ENCODE assay signal across 10 mouse cellular contexts in genomic region chr2:104774763-104775162, GRCm38 (mm10). TPM values are rescaled to one million over a fixed set of nuclear protein-coding genes. Genes with fewer than 3 reads are reported as not detected.
DNase-seq lines count a peak whose midpoint lies in the region; ATAC-seq and TF ChIP-seq lines count a peak whose summit lies in the region.
"Had no signal": no experiment of that assay in that cellular context is flagged by ENCODE, and none has a peak within 500 bp of the region (broad histone marks: within the 10 kb centered on the region; RNA-seq: fewer than 3 reads in every experiment).

No protein-coding gene starts in this region.

- intact Hi-C loops in gastrocnemius, postnatal 14 days (cut with DNase I; ENCODE audit: low total_unique reads): no loop called here
- intact Hi-C loops in heart, postnatal 25 days (cut with DNase I): loop anchor here (1.0 kb wide), 1 partner anchor 89 kb away; no protein-coding TSS in a partner anchor

- WGBS in lung, embryonic 14.5 days: 84% methylated on average over 1 of the region's 1 CpGs

- no peak overlapping the region for H3K27ac ChIP-seq in lung, embryonic 14.5 days (ENCODE audit: low read depth)
- H3K27ac ChIP-seq: heart, embryonic 13.5 days; limb, embryonic 15.5 days had no signal

- no peak overlapping the region for H3K4me2 ChIP-seq in lung, embryonic 14.5 days
- H3K4me2 ChIP-seq: heart, embryonic 13.5 days; limb, embryonic 15.5 days had no signal

- ATAC-seq in lung, embryonic 14.5 days (ENCODE audit: insufficient read depth): no peak

- peak; percentile 10 for DNase-seq in gastrocnemius, adult 18-20 months (ENCODE audit: low spot score)
- no peak for DNase-seq in gastrocnemius, postnatal 14 days
- peak; percentile 72 for DNase-seq in lung, embryonic 14.5 days
- no peak for DNase-seq in lung, postnatal 4 days
- peak; percentile 19 for DNase-seq in c-Kit-positive CD71-positive TER-119-negative erythroid progenitor cells, embryonic 14.5 days (ENCODE audit: low read depth)
- DNase-seq in retina, embryonic 14.5 days (ENCODE audit: low spot score): peak; percentile 58
- no peak for DNase-seq in neural tube, embryonic 10.5 days (ENCODE audit: extremely low spot score, low spot score)
- no peak for DNase-seq in heart, postnatal 25 days (ENCODE audit: low spot score)

- H3K9ac ChIP-seq in lung, embryonic 14.5 days: no peak overlapping the region
- H3K9ac ChIP-seq: heart, embryonic 13.5 days; limb, embryonic 15.5 days had no signal

- no peaks in the 10 kb centered on the region for H3K27me3 ChIP-seq in lung, embryonic 14.5 days (ENCODE audit: insufficient read depth, low read length)
- H3K27me3 ChIP-seq: heart, embryonic 13.5 days; limb, embryonic 15.5 days had no signal

- H3K4me3 ChIP-seq in lung, embryonic 14.5 days (ENCODE audit: low read depth, low read length): no peak overlapping the region
- H3K4me3 ChIP-seq: heart, embryonic 13.5 days; limb, embryonic 15.5 days had no signal

- no peaks in the 10 kb centered on the region for H3K9me3 ChIP-seq in lung, embryonic 14.5 days (ENCODE audit: low read depth, low read length)
- H3K9me3 ChIP-seq: heart, embryonic 13.5 days; limb, embryonic 15.5 days had no signal

- H3K36me3 ChIP-seq in lung, embryonic 14.5 days (ENCODE audit: insufficient read depth): peaks cover 63% of the 10 kb centered on the region

- no peaks in the 10 kb centered on the region for H3K4me1 ChIP-seq in lung, embryonic 14.5 days (ENCODE audit: insufficient read depth)
- H3K4me1 ChIP-seq: heart, embryonic 13.5 days; limb, embryonic 15.5 days had no signal

- TF ChIP-seq CTCF in lung, embryonic 14.5 days (IDR thresholded peaks at IDR 0.05; ENCODE audit: low read depth): peak; percentile 66

RNA-seq across cellular contexts. Expression of gene Depdc7, which starts 32.1 kb away (rescaled TPM):
- 1 to 10 TPM; 1.6 to 2.0 TPM for total RNA-seq in gastrocnemius, adult 18-20 months (2021)
- 1 to 10 TPM in 1 of 2 experiments, under 1 TPM in 1; 0.97 to 1.7 TPM for total RNA-seq in gastrocnemius, postnatal 14 days (2021)
- polyA plus RNA-seq in lung, embryonic 14.5 days (2014; fragmentation: Nextera tagmentation; extraction: Ambion mirVana): 7.6 and 8.1 TPM in 2 replicates
- under 1 TPM; 0.89 to 0.99 TPM for total RNA-seq in heart, postnatal 25 days (2021)

RNA-seq across cellular contexts. Expression of gene Qser1, which starts 41.8 kb away (rescaled TPM):
- 10 to 100 TPM; 61.7 TPM for total RNA-seq in gastrocnemius, adult 18-20 months (2021)
- total RNA-seq in gastrocnemius, postnatal 14 days (2021): 10 to 100 TPM; 27.2 to 28.4 TPM
- 18.0 and 18.6 TPM in 2 replicates for polyA plus RNA-seq in lung, embryonic 14.5 days (2014; fragmentation: Nextera tagmentation; extraction: Ambion mirVana)
- total RNA-seq in heart, postnatal 25 days (2021): 10 to 100 TPM; 26.7 to 27.7 TPM

RNA-seq across cellular contexts. Expression of gene Pin1rt1, which starts 58.6 kb away (rescaled TPM):
- total RNA-seq in gastrocnemius, adult 18-20 months (2021): not detected
- total RNA-seq in gastrocnemius, postnatal 14 days (2021): not detected
- polyA plus RNA-seq in lung, embryonic 14.5 days (2014; fragmentation: Nextera tagmentation; extraction: Ambion mirVana): not detected in 2 replicates
- not detected for total RNA-seq in heart, postnatal 25 days (2021)
- polyA plus RNA-seq: heart, embryonic 13.5 days had no signal

Comparison
In these comparisons a context has a peak if more than half of its experiments do, and no peak if none do; other contexts are left out.
1. DNase-seq: peak in gastrocnemius, adult 18-20 months (single experiment), lung, embryonic 14.5 days (single experiment), c-Kit-positive CD71-positive TER-119-negative erythroid progenitor cells, embryonic 14.5 days (single experiment) and retina, embryonic 14.5 days (single experiment); none in gastrocnemius, postnatal 14 days (single experiment), lung, postnatal 4 days (0 of 2), neural tube, embryonic 10.5 days (single experiment) and heart, postnatal 25 days (single experiment).